Mouse (Mus musculus): ENCODE results near the gene Methig1. TPM values are rescaled to one million over a fixed set of nuclear protein-coding genes. Genes with fewer than 3 reads are reported as not detected.

The Methig1 gene
- polyA plus RNA-seq, 1 experiment from 2014 or later: not detected

DNA sequence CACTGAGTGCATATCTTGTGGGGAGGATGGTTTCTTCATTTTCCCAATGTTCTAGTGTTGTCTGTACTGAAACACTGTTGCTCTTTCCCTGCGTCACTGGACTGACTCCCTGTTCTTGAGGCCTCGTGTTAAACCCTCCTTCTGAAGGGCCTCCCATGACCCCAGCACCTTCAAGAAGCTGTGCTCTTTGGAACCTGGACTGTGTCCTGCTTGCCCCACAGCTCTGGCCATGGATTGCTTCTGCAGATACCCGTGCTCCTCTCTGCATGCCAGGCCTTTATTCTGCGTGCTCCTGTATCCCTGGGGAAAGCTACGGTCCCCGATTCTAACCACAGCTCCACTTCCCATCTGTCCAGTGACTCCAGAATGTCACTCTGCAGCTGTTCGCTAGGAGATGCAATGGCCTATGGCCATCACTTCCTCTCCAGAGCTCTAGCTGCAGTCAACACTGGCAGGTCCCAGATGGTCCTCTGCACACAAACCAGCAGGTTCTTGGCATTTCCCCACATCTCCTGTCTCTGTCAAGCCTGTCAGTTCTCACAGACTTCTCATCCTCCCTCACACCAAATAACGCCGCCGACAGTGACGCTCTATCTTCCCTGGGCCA, 77.1 kb downstream of the Methig1 start:
- Histone ChIP-seq H3K36me3 (ENCODE audit: control insufficient read depth, insufficient read depth, low read length) (no peaks in the 10 kb centered on the region), H3K9me3 (replicated peaks; ENCODE audit: control insufficient read depth, low read length) (no peaks in the 10 kb centered on the region), H3K4me1 (ENCODE audit: control insufficient read depth, insufficient read depth, low read length) (no peaks in the 10 kb centered on the region), H3K4me3 (ENCODE audit: low read depth, low read length) (no peak overlapping the region), H3K27me3 (ENCODE audit: control insufficient read depth, insufficient read depth, low read length) (peaks cover 3% of the 10 kb centered on the region; the same call in 1 of the 2 replicates), H3K27ac (ENCODE audit: low read depth, low read length) (no peak overlapping the region), H3K4me2 (no peak overlapping the region), H3K9ac (ENCODE audit: low read depth, low read length) (no peak overlapping the region)
- no peak for ATAC-seq (replicated peaks; ENCODE audit: insufficient number of reproducible peaks, low FRiP score, low TSS enrichment)
- 68% methylated on average over 11 of the region's 11 CpGs for WGBS (ENCODE audit: insufficient replicate concordance)

- ATAC-seq (replicated peaks; ENCODE audit: insufficient number of reproducible peaks, low FRiP score, low TSS enrichment): no peak
- WGBS (ENCODE audit: insufficient replicate concordance): 52% methylated on average over 4 of the region's 4 CpGs
- H3K4me1 ChIP-seq (ENCODE audit: control insufficient read depth, insufficient read depth, low read length): no peaks in the 10 kb centered on the region
- H3K27me3 ChIP-seq (ENCODE audit: control insufficient read depth, insufficient read depth, low read length): no peaks in the 10 kb centered on the region
- no peaks in the 10 kb centered on the region for H3K9me3 ChIP-seq (replicated peaks; ENCODE audit: control insufficient read depth, low read length)
- no peak overlapping the region for H3K27ac ChIP-seq (ENCODE audit: low read depth, low read length)
- H3K4me3 ChIP-seq (ENCODE audit: low read depth, low read length): no peak overlapping the region
- no peaks in the 10 kb centered on the region for H3K36me3 ChIP-seq (ENCODE audit: control insufficient read depth, insufficient read depth, low read length)
- H3K4me2 ChIP-seq: no peak overlapping the region
- no peak overlapping the region for H3K9ac ChIP-seq (ENCODE audit: low read depth, low read length)
Observed at GRCm38 (mm10) chr15:100433234-100433633, 80.3 kb downstream of the Methig1 start.

Other genes starting within 250 kb of the Methig1 start
- gene Atf1, start 125.3 kb upstream of the Methig1 start, polyA plus RNA-seq (2014; fragmentation: Nextera tagmentation; extraction: Ambion mirVana): 33.7 and 38.6 TPM in 2 replicates
- not detected in 2 replicates for gene Tmprss12, start 72.3 kb upstream of the Methig1 start, polyA plus RNA-seq (2014; fragmentation: Nextera tagmentation; extraction: Ambion mirVana)
- gene Mettl7a1, start 49.0 kb upstream of the Methig1 start, polyA plus RNA-seq (2014; fragmentation: Nextera tagmentation; extraction: Ambion mirVana): 2.5 and 2.7 TPM in 2 replicates
- gene Mettl7a3, start 18.2 kb upstream of the Methig1 start, polyA plus RNA-seq (2014; fragmentation: Nextera tagmentation; extraction: Ambion mirVana): not detected in 2 replicates
- gene Mettl7a2, start 51 bp downstream of the Methig1 start, polyA plus RNA-seq (2014; fragmentation: Nextera tagmentation; extraction: Ambion mirVana): not detected in 2 replicates
- not detected in 2 replicates for gene Higd1c, start 11.4 kb downstream of the Methig1 start, polyA plus RNA-seq (2014; fragmentation: Nextera tagmentation; extraction: Ambion mirVana)
- not detected in 2 replicates for gene Gm5475, start 69.0 kb downstream of the Methig1 start, polyA plus RNA-seq (2014; fragmentation: Nextera tagmentation; extraction: Ambion mirVana)
- gene Slc11a2, start 71.9 kb downstream of the Methig1 start, polyA plus RNA-seq (2014; fragmentation: Nextera tagmentation; extraction: Ambion mirVana): 14.9 and 15.5 TPM in 2 replicates
- 19.0 and 19.3 TPM in 2 replicates for gene Letmd1, start 115.9 kb downstream of the Methig1 start, polyA plus RNA-seq (2014; fragmentation: Nextera tagmentation; extraction: Ambion mirVana)
- 9.4 and 10.2 TPM in 2 replicates for gene Csrnp2, start 142.3 kb downstream of the Methig1 start, polyA plus RNA-seq (2014; fragmentation: Nextera tagmentation; extraction: Ambion mirVana)
- 15.4 and 18.9 TPM in 2 replicates for gene Tfcp2, start 198.9 kb downstream of the Methig1 start, polyA plus RNA-seq (2014; fragmentation: Nextera tagmentation; extraction: Ambion mirVana)
- gene Pou6f1, start 246.8 kb downstream of the Methig1 start, polyA plus RNA-seq (2014; fragmentation: Nextera tagmentation; extraction: Ambion mirVana): 2.3 and 3.1 TPM in 2 replicates